Comparison of ENCODE assay signal across 17 mouse cellular contexts in the genomic region with DNA sequence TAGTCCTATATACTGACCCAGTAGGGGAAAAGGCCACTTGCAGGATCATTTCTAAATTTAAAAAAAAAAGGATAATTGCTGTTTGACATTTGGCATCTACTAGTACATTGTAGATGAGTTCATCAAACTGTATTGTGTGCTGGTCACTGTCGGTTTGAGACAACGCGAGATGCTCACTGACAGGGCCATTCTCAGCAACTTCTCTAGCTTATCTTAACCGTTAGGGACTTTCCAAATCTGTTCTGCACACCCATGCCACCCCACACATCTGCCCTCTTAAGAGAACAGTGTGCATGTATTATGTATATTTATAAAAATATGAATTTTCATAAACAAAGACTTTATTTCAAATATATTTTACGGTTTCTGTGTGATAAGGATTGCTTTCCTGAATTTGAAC.
DNase-seq lines count a peak whose midpoint lies in the region; ATAC-seq lines count a peak whose summit lies in the region.
"Had no signal": no experiment of that assay in that cellular context is flagged by ENCODE, and none has a peak within 500 bp of the region (broad histone marks: within the 10 kb centered on the region; RNA-seq: fewer than 3 reads in every experiment).

No protein-coding gene starts in this region.

- no peak for DNase-seq in right cerebral cortex, postnatal 25 days
- no peak for DNase-seq in liver
- DNase-seq: adrenal gland, adult 2 months; adrenal gland, adult 8-10 months; adrenal gland, postnatal 10 days; adrenal gland, postnatal 14 days; adrenal gland, postnatal 25 days; adrenal gland, postnatal 36 days; B cell, adult 2 months; cerebellum, adult 11 months; cerebellum, adult 11-12 months; cerebellum, adult 18-20 months had no signal

- ATAC-seq in megakaryocyte progenitor cell, adult 5-6 weeks (replicated peaks; ENCODE audit: poor library complexity): peak; percentile 52
- peak; percentile 71 for ATAC-seq in megakaryocyte-erythroid progenitor cell, adult 5-6 weeks (replicated peaks; ENCODE audit: low FRiP score, low TSS enrichment, poor library complexity, severe bottlenecking)
- ATAC-seq: activated CD4-positive, CD25-positive, alpha-beta regulatory T cell, adult 4 months; CD4-positive, CD25-positive, alpha-beta regulatory T cell, adult 4 months; Patski had no signal
